Mouse (Mus musculus) forebrain, embryonic 12.5 days (tissue): ENCODE measurements at regions not wholly inside any gene's neighbourhood (a gene's known extent, or its start where the extent isn't known, plus 50 kb on each side); places are given as distances from the start of the nearest gene placed in this dataset.

Experiments used
- ATAC-seq: fragments of 200-750 bp; cut with Nextera tagmentation; 2 replicates; pipeline ENCODE4 v1.8.0; 2017; ENCODE audit warnings: moderate TSS enrichment; ENCODE audit not compliant: low FRiP score
- H3K27ac ChIP-seq: fragments of 300-500 bp; sonication (generic); 2 replicates; pipeline ENCODE4 v1.5.1; 2016; ENCODE audit warnings: mild to moderate bottlenecking
- H3K27me3 ChIP-seq: fragments of 300-500 bp; sonication (generic); 2 replicates; pipeline ENCODE4 v1.6.1; 2016; ENCODE audit warnings: mild to moderate bottlenecking
- H3K36me3 ChIP-seq: fragments of 300-500 bp; sonication (generic); replicated peaks from 2 replicates; pipeline ENCODE4 v1.6.1; 2016; ENCODE audit warnings: mild to moderate bottlenecking
- H3K4me1 ChIP-seq: fragments of 300-500 bp; sonication (generic); 2 replicates; pipeline ENCODE4 v1.6.1; 2016
- H3K4me2 ChIP-seq: fragments of 300-500 bp; sonication (generic); 2 replicates; pipeline ENCODE4 v1.6.1; 2016; ENCODE audit warnings: mild to moderate bottlenecking, moderate library complexity
- H3K4me3 ChIP-seq: fragments of 300-500 bp; sonication (generic); replicated peaks from 2 replicates; pipeline ENCODE4 v1.5.1; 2016; ENCODE audit warnings: mild to moderate bottlenecking
- H3K9ac ChIP-seq: fragments of 300-500 bp; sonication (generic); 2 replicates; pipeline ENCODE4 v1.6.1; 2016; ENCODE audit warnings: mild to moderate bottlenecking
- H3K9me3 ChIP-seq: fragments of 300-500 bp; sonication (generic); 2 replicates; pipeline ENCODE4 v1.6.1; 2016
- WGBS: fragments of 180-500 bp; shearing (Covaris S2); methylation state at CpG from one replicate; pipeline ENCODE4 v1.1.7; 2016; 5-methylcytosine and 5-hydroxymethylcytosine counted together

DNA sequence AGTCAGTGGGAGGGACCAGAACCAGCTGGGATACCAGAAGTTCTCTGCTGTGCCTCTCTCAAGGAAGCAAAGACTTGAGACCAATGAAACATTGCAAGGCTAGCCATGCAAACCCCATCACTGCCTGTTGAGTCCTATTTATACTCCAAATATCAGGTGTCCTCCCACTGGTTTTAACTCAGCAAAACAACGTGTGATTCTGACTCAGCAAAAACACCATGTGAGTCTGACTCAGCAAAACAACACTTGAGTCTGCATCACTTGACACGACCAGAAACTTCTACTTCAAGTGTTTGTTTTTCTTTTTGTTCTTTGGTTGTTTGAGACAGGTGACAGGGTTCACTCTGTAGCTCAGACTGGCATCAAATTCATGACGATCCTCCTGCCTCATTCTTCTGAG lies 204.6 kb upstream of the Ctbp2 start:
- WGBS, result 68% methylated on average over 3 of the region's 3 CpGs
- no peak overlapping the region for H3K9ac ChIP-seq
- no peak for ATAC-seq

GRCm38 (mm10) chr7:133325548-133326190 lies 201.5 kb upstream of the Ctbp2 start:
- no peaks in the 10 kb centered on the region for H3K27me3 ChIP-seq
- no peak for ATAC-seq
- WGBS, result 91% methylated on average over 7 of the region's 7 CpGs

More for the DNA sequence above, 204.6 kb upstream of the Ctbp2 start:
- Histone ChIP-seq H3K4me2 (no peak overlapping the region), H3K27me3 (no peaks in the 10 kb centered on the region), H3K27ac (no peak overlapping the region), H3K9me3 (no peaks in the 10 kb centered on the region), H3K36me3 (no peaks in the 10 kb centered on the region), H3K4me3 (no peak overlapping the region), H3K4me1 (no peaks in the 10 kb centered on the region)

GRCm38 (mm10) chr7:133323955-133324354 lies 199.8 kb upstream of the Ctbp2 start:
- no peak for ATAC-seq
- WGBS, result 88% methylated on average over 3 of the region's 3 CpGs
- no peaks in the 10 kb centered on the region for H3K27me3 ChIP-seq
- no peak overlapping the region for H3K27ac ChIP-seq
- H3K4me1 ChIP-seq, result no peaks in the 10 kb centered on the region
- no peaks in the 10 kb centered on the region for H3K9me3 ChIP-seq
- H3K9ac ChIP-seq, result no peak overlapping the region
- H3K4me2 ChIP-seq, result no peak overlapping the region
- no peak overlapping the region for H3K4me3 ChIP-seq
- H3K36me3 ChIP-seq, result no peaks in the 10 kb centered on the region

More at GRCm38 (mm10) chr7:133325548-133326190, 201.5 kb upstream of the Ctbp2 start:
- H3K9me3 ChIP-seq, result no peaks in the 10 kb centered on the region
- H3K4me2 ChIP-seq, result no peak overlapping the region
- no peak overlapping the region for H3K27ac ChIP-seq
- H3K9ac ChIP-seq, result no peak overlapping the region
- no peaks in the 10 kb centered on the region for H3K36me3 ChIP-seq
- H3K4me1 ChIP-seq, result no peaks in the 10 kb centered on the region
- no peak overlapping the region for H3K4me3 ChIP-seq

DNA sequence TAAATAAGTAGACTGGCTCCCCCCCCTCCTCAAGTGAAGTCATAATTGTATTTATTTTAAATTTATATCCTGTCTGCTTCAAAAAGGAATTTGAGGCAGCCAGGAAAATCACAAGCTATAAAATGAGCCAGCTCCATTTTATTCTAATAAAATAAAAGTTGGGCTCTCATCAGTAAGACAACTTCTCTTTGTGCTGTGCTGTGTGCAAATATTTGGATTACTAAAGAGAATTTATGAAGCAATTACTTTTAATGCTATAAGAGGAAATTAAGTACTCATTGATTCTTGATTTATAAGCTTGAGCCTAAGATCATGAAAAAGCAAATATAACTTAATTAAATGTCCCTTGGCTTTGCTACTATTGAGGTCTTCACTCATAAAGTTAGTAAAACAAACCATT lies 193.4 kb upstream of the Ctbp2 start:
- Histone ChIP-seq H3K4me3 (no peak overlapping the region), H3K4me2 (no peak overlapping the region), H3K27ac (no peak overlapping the region), H3K9me3 (no peaks in the 10 kb centered on the region), H3K4me1 (peaks cover 16% of the 10 kb centered on the region), H3K9ac (no peak overlapping the region), H3K36me3 (no peaks in the 10 kb centered on the region), H3K27me3 (no peaks in the 10 kb centered on the region)
- no peak for ATAC-seq

DNA sequence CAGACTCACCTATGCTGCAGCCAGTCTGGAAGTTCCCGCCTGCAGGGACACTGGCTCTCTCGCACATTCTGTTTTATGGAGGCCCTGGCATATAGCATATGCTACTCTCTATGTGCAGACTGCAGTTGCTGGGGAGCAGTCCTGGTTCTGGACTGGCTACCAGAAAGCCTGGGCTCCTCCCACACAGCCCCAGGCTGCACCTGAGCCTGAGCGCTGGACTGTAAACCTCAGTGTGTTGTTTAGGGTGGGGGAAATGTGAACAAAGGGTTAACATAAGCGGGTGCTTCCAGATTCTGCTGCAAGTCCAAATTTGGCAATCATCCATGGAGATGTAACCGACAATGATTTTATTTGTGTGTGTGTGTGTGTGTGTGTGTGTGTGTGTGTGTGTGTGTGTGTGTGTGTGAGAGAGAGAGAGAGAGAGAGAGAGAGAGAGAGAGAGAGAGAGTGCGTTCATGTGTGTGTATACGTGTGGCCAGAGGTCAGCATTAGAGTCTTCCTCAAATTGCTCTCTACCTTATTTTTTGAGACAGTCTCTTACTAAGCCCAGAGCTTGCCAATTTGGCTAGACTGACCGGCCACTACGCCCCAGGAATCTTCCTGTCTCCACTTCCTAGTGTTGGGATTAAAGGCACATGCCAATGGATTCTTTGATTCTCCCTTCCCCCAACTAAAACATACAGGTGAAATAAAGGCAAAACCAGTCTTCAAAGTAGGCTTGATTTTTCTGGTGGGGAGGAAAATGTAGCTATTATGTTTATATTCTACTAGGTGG lies 192.7 kb upstream of the Ctbp2 start:
- Histone ChIP-seq H3K4me3 (no peak overlapping the region), H3K4me1 (peaks cover 16% of the 10 kb centered on the region), H3K4me2 (no peak overlapping the region), H3K9ac (no peak overlapping the region), H3K9me3 (no peaks in the 10 kb centered on the region), H3K36me3 (no peaks in the 10 kb centered on the region), H3K27ac (no peak overlapping the region), H3K27me3 (no peaks in the 10 kb centered on the region)
- no peak for ATAC-seq
- WGBS, result 53% methylated on average over 9 of the region's 9 CpGs

DNA sequence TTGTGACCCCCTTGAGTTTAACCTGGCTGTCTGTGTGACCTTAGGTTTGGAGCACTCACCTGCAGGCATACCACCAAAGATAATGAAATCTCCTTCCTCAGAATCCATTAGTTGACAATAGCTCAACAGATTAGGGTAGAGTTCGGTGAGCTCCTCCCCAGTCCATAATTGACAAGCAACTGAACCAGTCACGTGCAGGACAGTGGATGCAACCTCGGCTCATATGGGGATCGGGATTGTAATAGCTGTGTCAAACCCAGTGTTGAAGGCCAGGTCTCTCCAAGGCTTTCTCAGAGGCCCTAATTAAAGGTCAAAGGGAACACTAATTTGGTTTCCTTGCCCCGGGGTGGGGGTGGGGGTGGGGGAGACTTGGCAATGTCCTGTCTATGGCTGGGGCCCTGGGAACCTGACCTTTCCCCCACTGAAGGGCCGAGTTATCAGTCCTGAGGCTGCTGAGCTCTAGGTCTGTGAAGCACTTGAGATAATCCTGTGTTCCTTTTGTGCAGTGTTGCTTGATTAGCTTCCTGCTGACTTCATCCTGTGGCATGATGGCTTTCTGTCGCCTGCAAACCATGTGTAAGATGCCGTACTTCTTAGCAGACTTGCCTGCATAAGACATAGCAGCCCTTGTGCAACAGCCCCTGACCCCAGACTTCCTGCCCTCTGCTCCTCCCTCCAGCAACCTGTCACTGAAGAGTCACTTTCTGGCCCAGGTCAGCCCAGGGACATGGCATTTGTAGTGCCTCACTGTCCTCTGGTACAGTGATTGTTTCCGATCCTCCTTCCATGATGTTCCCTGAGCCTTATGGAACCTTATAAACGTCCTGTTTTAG lies 191.3 kb upstream of the Ctbp2 start:
- Histone ChIP-seq H3K36me3 (no peaks in the 10 kb centered on the region), H3K27ac (no peak overlapping the region), H3K4me3 (no peak overlapping the region), H3K4me2 (no peak overlapping the region), H3K9ac (no peak overlapping the region), H3K4me1 (peaks cover 16% of the 10 kb centered on the region), H3K9me3 (no peaks in the 10 kb centered on the region), H3K27me3 (no peaks in the 10 kb centered on the region)
- no peak for ATAC-seq
- 24% methylated on average over 10 of the region's 10 CpGs for WGBS

GRCm38 (mm10) chr7:133313115-133313514 lies 189.0 kb upstream of the Ctbp2 start:
- Histone ChIP-seq H3K27me3 (no peaks in the 10 kb centered on the region), H3K4me1 (peaks cover 16% of the 10 kb centered on the region), H3K27ac (no peak overlapping the region), H3K4me3 (no peak overlapping the region), H3K9ac (no peak overlapping the region), H3K9me3 (no peaks in the 10 kb centered on the region), H3K36me3 (no peaks in the 10 kb centered on the region), H3K4me2 (no peak overlapping the region)
- 27% methylated on average over 5 of the region's 5 CpGs for WGBS
- no peak for ATAC-seq

GRCm38 (mm10) chr7:133311116-133311801 lies 187.1 kb upstream of the Ctbp2 start:
- H3K27me3 ChIP-seq, result no peaks in the 10 kb centered on the region
- no peak overlapping the region for H3K9ac ChIP-seq
- H3K27ac ChIP-seq, result no peak overlapping the region
- no peaks in the 10 kb centered on the region for H3K36me3 ChIP-seq
- no peak overlapping the region for H3K4me3 ChIP-seq
- no peaks in the 10 kb centered on the region for H3K9me3 ChIP-seq
- WGBS, result 29% methylated on average over 9 of the region's 9 CpGs
- H3K4me1 ChIP-seq, result peaks cover 12% of the 10 kb centered on the region
- H3K4me2 ChIP-seq, result no peak overlapping the region
- ATAC-seq, result no peak

DNA sequence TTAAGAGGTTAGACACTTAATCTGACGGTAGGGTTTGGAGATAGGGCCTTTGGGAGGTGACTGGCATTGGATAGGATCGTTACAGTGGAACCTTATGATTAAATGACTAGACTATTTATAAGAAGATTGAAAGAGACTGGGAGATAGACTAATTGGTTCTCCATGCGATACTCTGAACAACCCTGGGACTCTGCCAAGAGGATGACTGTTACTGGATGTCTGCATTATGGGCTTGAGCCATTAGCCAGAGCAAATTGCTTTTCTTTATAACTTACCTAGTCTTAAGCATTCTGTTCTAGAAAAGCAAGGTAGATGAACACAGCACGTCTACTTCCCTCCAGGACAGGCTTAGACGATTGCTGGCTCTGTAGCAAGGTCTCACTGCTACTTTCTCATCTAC lies 180.3 kb upstream of the Ctbp2 start:
- Histone ChIP-seq H3K4me3 (no peak overlapping the region), H3K36me3 (no peaks in the 10 kb centered on the region), H3K4me1 (no peaks in the 10 kb centered on the region), H3K27me3 (no peaks in the 10 kb centered on the region), H3K9ac (no peak overlapping the region), H3K9me3 (no peaks in the 10 kb centered on the region), H3K4me2 (no peak overlapping the region), H3K27ac (no peak overlapping the region)
- ATAC-seq, result no peak
- 74% methylated on average over 5 of the region's 5 CpGs for WGBS

GRCm38 (mm10) chr7:133290471-133290870 lies 166.3 kb upstream of the Ctbp2 start:
- no peaks in the 10 kb centered on the region for H3K27me3 ChIP-seq

DNA sequence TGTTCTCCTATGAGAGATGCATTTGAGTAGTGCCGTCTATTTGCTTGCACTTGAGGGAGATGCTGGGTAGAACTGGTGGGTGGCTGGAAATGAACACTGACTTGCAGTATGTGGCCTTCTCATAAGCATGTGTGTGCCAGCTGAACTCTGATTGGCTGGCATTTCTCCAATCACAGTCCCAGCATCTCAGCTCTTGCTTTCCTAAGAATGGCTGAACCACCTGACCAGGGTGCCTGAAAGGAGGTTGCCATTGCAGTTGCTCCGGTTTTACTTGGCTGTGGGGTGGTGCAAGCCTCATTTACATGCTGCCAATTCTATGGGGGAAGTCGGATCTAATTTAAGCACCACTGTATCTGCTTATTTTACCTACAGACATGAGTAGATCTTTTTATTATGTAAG lies 164.1 kb upstream of the Ctbp2 start:
- H3K27me3 ChIP-seq, result no peaks in the 10 kb centered on the region

More at GRCm38 (mm10) chr7:133290471-133290870, 166.3 kb upstream of the Ctbp2 start:
- 91% methylated on average over 3 of the region's 3 CpGs for WGBS
- Histone ChIP-seq H3K4me1 (0 out of 2 replicates have a peak, but pooled peaks cover 3% of the 10 kb centered on the region), H3K36me3 (no peaks in the 10 kb centered on the region), H3K27ac (no peak overlapping the region), H3K4me2 (no peak overlapping the region), H3K9me3 (no peaks in the 10 kb centered on the region), H3K4me3 (no peak overlapping the region), H3K9ac (no peak overlapping the region)
- no peak for ATAC-seq

DNA sequence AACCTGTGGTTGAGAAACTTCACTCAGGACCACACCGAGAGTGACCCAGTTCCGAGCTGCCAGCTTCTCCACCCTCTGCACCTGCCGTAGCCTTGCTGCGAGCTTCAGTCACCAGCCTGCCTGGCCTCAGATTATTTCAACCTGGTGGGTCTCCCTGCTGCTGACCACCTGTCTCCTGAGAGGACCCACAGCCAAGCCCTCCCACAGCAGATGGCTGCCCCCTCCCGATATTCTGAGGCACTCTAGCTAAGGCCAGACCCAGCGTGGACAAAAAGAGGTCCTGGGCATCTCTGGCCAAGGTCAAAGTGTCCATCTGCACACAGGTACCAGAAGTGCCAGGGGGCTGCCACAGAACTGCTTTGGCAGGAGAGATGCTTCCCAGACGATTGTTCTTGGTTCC lies 162.7 kb upstream of the Ctbp2 start:
- Histone ChIP-seq H3K4me2 (no peak overlapping the region), H3K36me3 (no peaks in the 10 kb centered on the region), H3K9me3 (no peaks in the 10 kb centered on the region), H3K4me1 (0 out of 2 replicates have a peak, but pooled peaks cover 3% of the 10 kb centered on the region), H3K9ac (no peak overlapping the region), H3K27ac (no peak overlapping the region), H3K27me3 (no peaks in the 10 kb centered on the region), H3K4me3 (no peak overlapping the region)
- no peak for ATAC-seq
- WGBS, result 91% methylated on average over 7 of the region's 7 CpGs

More for the DNA sequence above, 164.1 kb upstream of the Ctbp2 start:
- WGBS, result 58% methylated on average over 3 of the region's 3 CpGs
- Histone ChIP-seq H3K27ac (no peak overlapping the region), H3K4me3 (no peak overlapping the region), H3K36me3 (no peaks in the 10 kb centered on the region), H3K9me3 (no peaks in the 10 kb centered on the region), H3K4me1 (0 out of 2 replicates have a peak, but pooled peaks cover 3% of the 10 kb centered on the region), H3K4me2 (no peak overlapping the region), H3K9ac (no peak overlapping the region)
- ATAC-seq, result no peak
